Mouse (Mus musculus) gastrocnemius, postnatal 25 days (tissue): Measurements from ENCODE around the gene Rpl7a. TPM values are rescaled to one million over a fixed set of nuclear protein-coding genes. Genes with fewer than 3 reads are reported as not detected.
"Not testable (repeated sequence)": the region's sequence is repeated elsewhere in the genome, so short reads cannot be mapped to it uniquely, and the experiment has no call there.

Experiments
- DNase-seq: peaks from one replicate; pipeline ENCODE4 v3.0.0; 2022
- long read RNA-seq, 2 experiments: library from polyadenylated mRNA; stranded (forward); transcript quantifications; one replicate each; pipeline ENCODE4 v2.0.0; 2021
- total RNA-seq, 2 experiments: library from RNA; stranded (reverse); gene quantifications; 1 replicate in 1 of 2; 2 replicates in 1 of 2; pipeline ENCODE4 v1.2.3; 2021

Rpl7a gene
- 100 to 1,000 TPM; 236 to 242 TPM for total RNA-seq
- long read RNA-seq, experiment 1, transcript Rpl7a-201 (8 exons, 914 nt): major isoform, 30 of 41 reads
- long read RNA-seq, experiment 1, transcript Rpl7a-202 (3 exons, 834 nt): minor isoform, 5 of 41 reads
- long read RNA-seq, experiment 1, partial matches to known transcripts: 6 of 41 reads
- long read RNA-seq, experiment 1, other reads (novel, unspliced or antisense): 0 of 41 reads
- long read RNA-seq, experiment 2, transcript Rpl7a-201 (8 exons, 914 nt): major isoform, 26 of 38 reads
- long read RNA-seq, experiment 2, partial matches to known transcripts: 10 of 38 reads
- long read RNA-seq, experiment 2, other reads (novel, unspliced or antisense): 1 of 38 reads

- peak; percentile 99 for DNase-seq
These were observed at the start of gene Rpl7a, which contains the start of gene Med22 for GRCm38 (mm10) chr2:26910124-26910993. Gene Rpl7a (plus strand): TSS chr2:26910764. Gene Med22 (minus strand): TSS chr2:26910677.

- no peak for DNase-seq
These were observed 47.7 kb upstream of the Rpl7a start for GRCm38 (mm10) chr2:26862856-26863255.

- no peak for DNase-seq
These were observed 45.7 kb upstream of the Rpl7a start, which contains the start of gene Abo for GRCm38 (mm10) chr2:26864879-26865278. Gene Abo (minus strand): TSS chr2:26864979.

- DNase-seq: no peak
These were observed 39.9 kb upstream of the Rpl7a start for GRCm38 (mm10) chr2:26870666-26871065.

GRCm38 (mm10) chr2:26878571-26878970, 32.0 kb upstream of the Rpl7a start:
- DNase-seq: no peak

- DNase-seq: not testable (repeated sequence)
These were observed 25.0 kb upstream of the Rpl7a start for GRCm38 (mm10) chr2:26885541-26885940.

GRCm38 (mm10) chr2:26886170-26886569, 24.4 kb upstream of the Rpl7a start:
- DNase-seq: not testable (repeated sequence)

- no peak for DNase-seq
These were observed 14.7 kb upstream of the Rpl7a start for GRCm38 (mm10) chr2:26895898-26896297.

- DNase-seq: no peak
These were observed 9.8 kb upstream of the Rpl7a start for GRCm38 (mm10) chr2:26900731-26901130.

- DNase-seq: no peak
These were observed 8.6 kb upstream of the Rpl7a start for GRCm38 (mm10) chr2:26901834-26902400.

GRCm38 (mm10) chr2:26902467-26903220, 7.9 kb upstream of the Rpl7a start, which contains the start of gene Surf6:
Gene Surf6 (minus strand): TSS chr2:26902879.
- DNase-seq: peak; percentile 93

GRCm38 (mm10) chr2:26903311-26903710, 7.3 kb upstream of the Rpl7a start:
- DNase-seq: no peak

GRCm38 (mm10) chr2:26905936-26906335, 4.6 kb upstream of the Rpl7a start:
- DNase-seq: no peak

- no peak for DNase-seq
These were observed 4.1 kb upstream of the Rpl7a start for GRCm38 (mm10) chr2:26906431-26906830.

GRCm38 (mm10) chr2:26907109-26907508, 3.5 kb upstream of the Rpl7a start:
- no peak for DNase-seq

- no peak for DNase-seq
These were observed 1.7 kb upstream of the Rpl7a start for GRCm38 (mm10) chr2:26908710-26909386.

GRCm38 (mm10) chr2:26909387-26909784, 1.2 kb upstream of the Rpl7a start:
- DNase-seq: no peak

- DNase-seq: no peak
These were observed 616 bp downstream of the Rpl7a start for GRCm38 (mm10) chr2:26910994-26911765.

- DNase-seq: no peak
These were observed 1.7 kb downstream of the Rpl7a start for GRCm38 (mm10) chr2:26912253-26912770.
